Mouse (Mus musculus): Measurements from ENCODE around the gene Pth1r. TPM values are rescaled to one million over a fixed set of nuclear protein-coding genes. Genes with fewer than 3 reads are reported as not detected.

Pth1r gene
- polyA plus RNA-seq, 1 experiment from 2014 or later = 21.9 TPM

DNA sequence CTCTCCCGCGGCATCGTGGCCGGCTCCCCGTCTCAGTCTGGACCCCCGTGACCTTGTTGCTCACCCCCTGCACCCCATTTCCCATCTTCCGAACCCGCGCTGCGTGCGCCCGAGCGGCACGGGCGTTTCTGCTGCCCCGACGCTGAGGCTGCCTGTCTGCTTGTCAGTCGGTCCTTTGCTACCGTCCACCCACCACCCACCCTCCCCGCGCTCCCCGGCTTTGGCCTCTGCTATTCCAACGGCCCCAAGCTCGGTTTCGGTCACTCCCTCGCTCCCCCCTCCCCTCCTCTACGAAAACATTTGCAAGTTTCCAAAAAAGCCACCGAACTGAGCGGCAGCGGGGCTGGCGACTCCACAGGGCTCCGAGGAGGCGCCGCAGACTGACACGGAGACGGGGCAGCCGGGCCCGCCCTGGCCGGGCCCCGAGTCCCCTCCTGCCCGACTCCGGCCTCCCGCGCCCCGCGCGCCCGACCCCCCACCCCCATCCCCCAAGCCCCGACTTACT, 3.9 kb downstream of the Pth1r start:
- peak; percentile 36; the same call in 1 of the 2 replicates for ATAC-seq (ENCODE audit: low FRiP score)
- Histone ChIP-seq H3K27me3 (ENCODE audit: control insufficient read depth, insufficient read depth, low read length) (0 out of 2 replicates have a peak, but pooled peaks cover 7% of the 10 kb centered on the region), H3K9me3 (ENCODE audit: control insufficient read depth, low read length) (no peaks in the 10 kb centered on the region), H3K9ac (ENCODE audit: low read depth, low read length) (peak overlapping the region; percentile 66), H3K4me1 (replicated peaks; ENCODE audit: control insufficient read depth, insufficient read depth, low read length) (no peaks in the 10 kb centered on the region; the same call in 1 of the 2 replicates), H3K36me3 (ENCODE audit: control insufficient read depth, insufficient read depth, low read length) (no peaks in the 10 kb centered on the region), H3K4me2 (replicated peaks; ENCODE audit: low read depth, low read length) (peak overlapping the region; percentile 75), H3K4me3 (ENCODE audit: low read depth, low read length) (peak overlapping the region; percentile 45), H3K27ac (ENCODE audit: low read depth, low read length) (peak overlapping the region; percentile 67)
- DNase-seq (ENCODE audit: low spot score) = peak; percentile 71
- 1% methylated on average over 41 of the region's 49 CpGs for WGBS

DNA sequence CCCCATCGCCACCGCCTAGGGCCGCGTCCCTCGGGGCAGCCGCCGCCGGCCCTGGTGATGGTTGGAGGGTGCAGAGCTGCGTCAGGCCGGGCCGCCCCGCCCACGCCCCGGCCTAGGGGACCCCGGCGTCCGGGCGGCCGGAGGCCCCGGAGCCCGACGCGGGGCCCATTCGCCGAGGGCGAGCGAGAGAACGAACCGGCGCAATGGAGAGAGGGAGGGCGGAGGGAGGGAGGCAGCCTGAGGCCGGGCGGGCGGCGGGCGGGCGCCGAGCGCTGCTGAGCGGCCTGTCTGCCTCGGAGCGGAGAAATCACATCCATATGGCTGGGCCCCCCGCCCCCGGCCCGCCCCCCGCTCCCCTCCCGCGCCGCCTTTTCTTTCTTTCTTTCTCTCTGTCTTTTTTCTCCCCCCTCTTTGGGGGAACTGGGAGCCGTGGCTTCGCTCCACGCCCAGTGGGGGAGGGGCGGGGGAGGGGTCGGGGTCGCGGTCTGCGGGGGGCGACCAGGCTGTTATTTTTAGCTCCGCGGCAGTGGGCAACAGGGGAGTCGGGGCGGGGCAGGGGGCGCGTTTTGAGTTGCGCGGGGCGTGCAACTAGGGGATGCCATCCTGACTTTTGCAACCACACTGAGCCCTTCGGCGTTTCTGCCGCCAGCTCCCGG, 4.5 kb downstream of the Pth1r start:
- Histone ChIP-seq H3K9me3 (ENCODE audit: control insufficient read depth, low read length) (no peaks in the 10 kb centered on the region), H3K27ac (ENCODE audit: low read depth, low read length) (peak overlapping the region; percentile 67), H3K9ac (ENCODE audit: low read depth, low read length) (peak overlapping the region; percentile 66), H3K4me1 (replicated peaks; ENCODE audit: control insufficient read depth, insufficient read depth, low read length) (no peaks in the 10 kb centered on the region; the same call in 1 of the 2 replicates), H3K27me3 (ENCODE audit: control insufficient read depth, insufficient read depth, low read length) (0 out of 2 replicates have a peak, but pooled peaks cover 7% of the 10 kb centered on the region), H3K36me3 (ENCODE audit: control insufficient read depth, insufficient read depth, low read length) (no peaks in the 10 kb centered on the region), H3K4me3 (ENCODE audit: low read depth, low read length) (peak overlapping the region; percentile 45), H3K4me2 (replicated peaks; ENCODE audit: low read depth, low read length) (peak overlapping the region; percentile 75)
- DNase-seq (ENCODE audit: low spot score) (peak; percentile 68), ATAC-seq (ENCODE audit: low FRiP score) (peak; percentile 77)
- WGBS = 1% methylated on average over 35 of the region's 71 CpGs

DNA sequence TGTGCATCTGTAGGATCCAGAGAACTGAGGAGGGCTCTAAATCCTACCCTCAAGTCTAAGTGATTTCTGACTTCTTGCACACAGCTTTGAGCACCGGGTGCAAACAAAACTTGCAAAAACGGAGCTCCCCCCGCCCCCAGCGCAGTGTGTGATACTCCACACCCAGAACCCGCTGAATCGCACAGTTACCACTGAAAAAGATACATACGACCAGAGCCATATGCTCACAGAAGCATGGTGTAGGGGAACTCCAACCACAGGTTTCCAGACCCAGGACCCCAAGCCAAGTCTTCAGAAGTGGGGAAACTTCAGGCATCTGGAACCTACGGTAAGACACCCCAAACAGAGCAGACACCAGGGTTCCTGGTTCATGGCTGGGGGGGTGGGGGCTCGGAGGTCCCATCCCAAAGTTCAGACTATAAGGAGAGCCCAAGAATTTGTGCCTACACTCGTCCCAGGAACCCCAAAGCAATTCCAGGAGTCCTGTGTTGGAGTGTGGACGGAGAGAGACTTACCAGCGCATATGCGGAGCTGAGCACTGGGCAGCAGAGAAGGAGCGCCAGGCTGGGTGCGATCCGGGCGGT, 5.1 kb downstream of the Pth1r start, which contains the start of gene Myl3:
Gene Myl3 (plus strand): TSS at position 151 of the 584 bp plus-strand sequence.
- Histone ChIP-seq H3K27ac (ENCODE audit: low read depth, low read length) (peak within 1 kb of the TSS; percentile 67), H3K4me3 (ENCODE audit: low read depth, low read length) (peak within 1 kb of the TSS; percentile 45), H3K9me3 (ENCODE audit: control insufficient read depth, low read length) (no peaks in the 10 kb centered on the region), H3K36me3 (ENCODE audit: control insufficient read depth, insufficient read depth, low read length) (no peaks in the 10 kb centered on the region), H3K9ac (ENCODE audit: low read depth, low read length) (peak within 1 kb of the TSS; percentile 66), H3K27me3 (ENCODE audit: control insufficient read depth, insufficient read depth, low read length) (0 out of 2 replicates have a peak, but pooled peaks cover 7% of the 10 kb centered on the region), H3K4me1 (replicated peaks; ENCODE audit: control insufficient read depth, insufficient read depth, low read length) (no peaks in the 10 kb centered on the region; the same call in 1 of the 2 replicates), H3K4me2 (replicated peaks; ENCODE audit: low read depth, low read length) (peak within 1 kb of the TSS; percentile 75)
- DNase-seq (ENCODE audit: low spot score) (no peak), ATAC-seq (ENCODE audit: low FRiP score) (peak; percentile 1; the same call in 1 of the 2 replicates)
- 2% methylated on average over 17 of the region's 17 CpGs for WGBS

DNA sequence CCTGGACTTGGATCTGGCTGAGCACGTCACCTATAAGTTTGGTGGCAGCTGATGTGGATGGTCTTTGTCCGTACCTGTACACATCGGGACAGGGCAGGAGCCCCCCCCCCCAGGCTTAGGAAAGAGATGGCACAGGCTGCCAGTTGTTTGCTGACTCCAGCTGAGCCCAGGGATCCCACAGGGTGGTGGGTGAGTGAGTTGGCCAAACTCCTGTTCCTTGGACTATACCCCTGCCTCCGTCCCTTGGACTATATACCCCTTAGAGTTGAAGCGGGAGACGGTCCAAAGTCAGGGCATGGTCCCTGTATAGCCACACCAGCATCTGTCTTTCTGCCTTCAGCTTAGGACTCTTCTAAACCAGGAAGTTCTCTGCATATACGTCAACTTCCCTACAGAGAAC, 7.0 kb downstream of the Pth1r start:
- Histone ChIP-seq H3K27ac (ENCODE audit: low read depth, low read length) (no peak overlapping the region), H3K9ac (ENCODE audit: low read depth, low read length) (no peak overlapping the region), H3K4me1 (replicated peaks; ENCODE audit: control insufficient read depth, insufficient read depth, low read length) (no peaks in the 10 kb centered on the region; the same call in none of the 2 replicates), H3K4me2 (replicated peaks; ENCODE audit: low read depth, low read length) (no peak overlapping the region), H3K4me3 (ENCODE audit: low read depth, low read length) (no peak overlapping the region), H3K9me3 (ENCODE audit: control insufficient read depth, low read length) (no peaks in the 10 kb centered on the region), H3K27me3 (ENCODE audit: control insufficient read depth, insufficient read depth, low read length) (0 out of 2 replicates have a peak, but pooled peaks cover 7% of the 10 kb centered on the region), H3K36me3 (ENCODE audit: control insufficient read depth, insufficient read depth, low read length) (no peaks in the 10 kb centered on the region)
- no peak for DNase-seq (ENCODE audit: low spot score)
- no peak for ATAC-seq (ENCODE audit: low FRiP score)
- WGBS = 87% methylated on average over 7 of the region's 7 CpGs

DNA sequence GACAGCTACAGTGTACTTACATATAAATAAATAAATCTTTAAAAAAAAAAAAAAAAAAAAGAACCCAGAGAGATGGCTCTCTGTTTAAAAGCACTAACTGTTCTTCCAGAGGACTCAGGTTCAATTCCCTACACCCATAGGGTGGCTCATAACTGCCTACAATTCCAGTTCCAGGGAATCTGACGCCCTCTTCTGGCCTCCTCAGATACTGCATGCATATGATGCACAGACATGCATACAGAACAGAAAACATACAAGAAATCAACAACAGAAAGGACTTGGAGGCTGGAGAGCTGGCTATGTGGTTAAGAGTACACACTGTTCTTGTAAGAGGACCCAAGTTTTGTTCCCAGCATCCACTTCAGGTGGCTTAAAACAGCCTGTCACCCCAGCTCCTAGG, 8.9 kb downstream of the Pth1r start:
- no peak overlapping the region for H3K9ac ChIP-seq (ENCODE audit: low read depth, low read length)
- H3K27me3 ChIP-seq (ENCODE audit: control insufficient read depth, insufficient read depth, low read length) = no peaks in the 10 kb centered on the region
- no peaks in the 10 kb centered on the region for H3K9me3 ChIP-seq (ENCODE audit: control insufficient read depth, low read length)
- H3K27ac ChIP-seq (ENCODE audit: low read depth, low read length) = no peak overlapping the region
- DNase-seq (ENCODE audit: low spot score) (no peak), ATAC-seq (ENCODE audit: low FRiP score) (no peak)
- H3K4me2 ChIP-seq (replicated peaks; ENCODE audit: low read depth, low read length) = no peak overlapping the region
- H3K4me1 ChIP-seq (replicated peaks; ENCODE audit: control insufficient read depth, insufficient read depth, low read length) = no peaks in the 10 kb centered on the region; the same call in none of the 2 replicates
- WGBS = 18% methylated on average over 1 of the region's 1 CpGs
- H3K36me3 ChIP-seq (ENCODE audit: control insufficient read depth, insufficient read depth, low read length) = no peaks in the 10 kb centered on the region
- no peak overlapping the region for H3K4me3 ChIP-seq (ENCODE audit: low read depth, low read length)

DNA sequence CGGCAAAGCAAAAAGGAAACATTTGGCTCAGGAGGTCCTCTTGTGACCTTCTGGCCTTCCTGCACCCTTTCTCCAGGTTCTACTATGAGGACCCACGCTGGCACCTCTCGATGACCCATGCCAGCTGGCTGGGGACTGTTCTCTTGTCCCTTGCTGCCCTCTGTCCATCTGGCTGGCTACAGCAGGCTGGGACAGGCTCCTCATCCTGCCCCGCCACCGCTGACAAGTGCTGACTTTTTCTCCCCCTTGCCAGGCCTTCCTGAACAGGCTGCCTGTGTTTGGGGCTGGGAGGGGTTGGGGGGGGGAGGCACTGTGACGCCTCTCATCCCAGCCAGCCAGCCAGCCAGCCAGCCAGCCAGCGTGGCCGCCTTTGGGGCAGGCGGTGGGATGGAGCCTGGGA, 10.6 kb downstream of the Pth1r start:
- no peak for ATAC-seq (ENCODE audit: low FRiP score)
- Histone ChIP-seq H3K27me3 (ENCODE audit: control insufficient read depth, insufficient read depth, low read length) (no peaks in the 10 kb centered on the region), H3K36me3 (ENCODE audit: control insufficient read depth, insufficient read depth, low read length) (no peaks in the 10 kb centered on the region), H3K9me3 (ENCODE audit: control insufficient read depth, low read length) (no peaks in the 10 kb centered on the region), H3K4me2 (replicated peaks; ENCODE audit: low read depth, low read length) (no peak overlapping the region), H3K27ac (ENCODE audit: low read depth, low read length) (no peak overlapping the region), H3K4me1 (replicated peaks; ENCODE audit: control insufficient read depth, insufficient read depth, low read length) (peaks cover 4% of the 10 kb centered on the region), H3K4me3 (ENCODE audit: low read depth, low read length) (no peak overlapping the region), H3K9ac (ENCODE audit: low read depth, low read length) (no peak overlapping the region)
- DNase-seq (ENCODE audit: low spot score) = no peak
- WGBS = 50% methylated on average over 9 of the region's 9 CpGs

DNA sequence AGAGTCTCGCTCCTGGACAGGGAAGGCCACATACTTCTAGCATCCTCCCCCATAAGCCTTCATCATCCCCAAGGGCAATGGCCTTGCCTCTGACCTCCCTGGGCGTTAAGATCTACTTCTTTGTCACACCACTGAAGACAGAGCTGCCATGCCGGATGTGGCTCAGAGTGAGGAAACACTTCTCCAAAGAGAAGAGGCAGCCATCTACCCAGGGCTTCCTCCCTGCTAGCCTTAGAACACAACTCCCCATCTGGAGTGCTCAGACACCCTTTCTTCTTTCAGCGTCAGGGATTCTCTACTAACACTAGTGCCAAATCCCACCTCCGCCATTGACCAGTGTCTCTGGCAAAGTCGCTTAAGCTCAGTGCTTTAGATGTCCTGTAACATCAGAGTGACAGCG, 12.8 kb downstream of the Pth1r start:
- Histone ChIP-seq H3K27me3 (ENCODE audit: control insufficient read depth, insufficient read depth, low read length) (no peaks in the 10 kb centered on the region), H3K9ac (ENCODE audit: low read depth, low read length) (no peak overlapping the region), H3K36me3 (ENCODE audit: control insufficient read depth, insufficient read depth, low read length) (no peaks in the 10 kb centered on the region), H3K9me3 (ENCODE audit: control insufficient read depth, low read length) (no peaks in the 10 kb centered on the region), H3K27ac (ENCODE audit: low read depth, low read length) (no peak overlapping the region), H3K4me1 (replicated peaks; ENCODE audit: control insufficient read depth, insufficient read depth, low read length) (peaks cover 4% of the 10 kb centered on the region), H3K4me3 (ENCODE audit: low read depth, low read length) (no peak overlapping the region), H3K4me2 (replicated peaks; ENCODE audit: low read depth, low read length) (no peak overlapping the region)
- 83% methylated on average over 7 of the region's 7 CpGs for WGBS
- no peak for ATAC-seq (ENCODE audit: low FRiP score)
- no peak for DNase-seq (ENCODE audit: low spot score)

DNA sequence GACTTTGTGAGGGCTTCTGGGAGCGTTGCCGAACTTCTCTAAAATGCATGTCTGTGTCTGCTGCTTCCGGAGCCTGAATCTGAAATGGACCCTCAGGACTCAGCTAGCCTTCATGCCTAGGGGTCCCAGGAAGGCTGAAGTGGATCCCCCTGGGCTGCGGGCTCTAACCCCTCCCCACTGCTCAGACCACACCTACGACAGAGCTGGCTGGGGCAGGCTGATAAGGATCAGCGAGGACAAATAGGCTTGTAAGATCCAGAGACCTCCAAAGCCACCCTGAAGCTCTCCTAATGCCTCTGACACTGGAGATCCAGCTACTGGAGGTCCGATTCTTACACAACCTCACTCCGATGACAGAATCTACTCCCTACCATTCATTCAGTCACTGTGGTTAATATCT, 13.8 kb downstream of the Pth1r start:
- Histone ChIP-seq H3K9me3 (ENCODE audit: control insufficient read depth, low read length) (no peaks in the 10 kb centered on the region), H3K4me1 (replicated peaks; ENCODE audit: control insufficient read depth, insufficient read depth, low read length) (peaks cover 4% of the 10 kb centered on the region), H3K4me3 (ENCODE audit: low read depth, low read length) (peak overlapping the region; percentile 23), H3K4me2 (replicated peaks; ENCODE audit: low read depth, low read length) (peak overlapping the region; percentile 60), H3K36me3 (ENCODE audit: control insufficient read depth, insufficient read depth, low read length) (no peaks in the 10 kb centered on the region), H3K9ac (ENCODE audit: low read depth, low read length) (peak overlapping the region; percentile 50; the same call in 1 of the 2 replicates), H3K27me3 (ENCODE audit: control insufficient read depth, insufficient read depth, low read length) (0 out of 2 replicates have a peak, but pooled peaks cover 3% of the 10 kb centered on the region), H3K27ac (ENCODE audit: low read depth, low read length) (no peak overlapping the region)
- peak; percentile 53 for ATAC-seq (ENCODE audit: low FRiP score)
- no peak for DNase-seq (ENCODE audit: low spot score)
- WGBS = 13% methylated on average over 8 of the region's 8 CpGs

All from hindbrain, embryonic 11.5 days (tissue).